Mouse (Mus musculus): ENCODE data around the gene Wdr37.
"Not testable (repeated sequence)": the region's sequence is repeated elsewhere in the genome, so short reads cannot be mapped to it uniquely, and the experiment has no call there.

DNA sequence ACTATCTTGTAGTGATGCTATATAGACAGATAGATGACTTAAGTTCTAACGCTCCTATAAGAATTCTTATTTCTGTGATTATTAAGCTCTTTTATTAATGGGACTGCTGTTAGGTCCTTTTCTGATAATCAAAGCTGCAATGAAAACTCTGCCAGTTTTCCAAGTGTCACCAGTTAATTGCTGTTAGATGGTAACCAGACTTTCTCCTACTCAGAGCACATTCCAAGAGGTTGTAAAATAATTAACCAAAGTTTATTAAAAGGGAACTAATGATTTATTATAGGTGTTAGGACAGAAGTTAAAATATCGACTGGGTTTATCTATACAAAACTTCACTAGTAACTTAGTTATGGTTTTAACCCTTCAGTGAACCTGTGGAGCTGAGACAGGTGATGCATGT is 34.3 kb upstream of the Wdr37 start:
- TF ChIP-seq HCFC1 (IDR thresholded peaks at IDR 0.05; ENCODE audit: borderline replicate concordance, insufficient read depth, low read length); MAFK (IDR thresholded peaks at IDR 0.05; ENCODE audit: insufficient read depth, low read depth, low read length); CHD2 (IDR thresholded peaks at IDR 0.05; ENCODE audit: low read depth, low read length): not testable (repeated sequence)
